Mouse (Mus musculus) liver, adult 2 months (tissue): ENCODE measurements at regions not wholly inside any gene's neighbourhood (a gene's known extent, or its start where the extent isn't known, plus 50 kb on each side); places are given as distances from the start of the nearest gene placed in this dataset.

ENCODE experiments used
- CTCF ChIP-seq: fragments of 200-500 bp; IDR thresholded peaks from 2 replicates; pipeline ENCODE4 v1.5.1; 2011; ENCODE audit warnings: low read depth, low read length, control low read depth
- POLR2A ChIP-seq: fragments of 200-500 bp; IDR thresholded peaks from 2 replicates; pipeline ENCODE4 v1.6.1; 2011; ENCODE audit warnings: low read length, control low read depth; ENCODE audit not compliant: insufficient read depth; ENCODE audit errors: extremely low read depth

DNA sequence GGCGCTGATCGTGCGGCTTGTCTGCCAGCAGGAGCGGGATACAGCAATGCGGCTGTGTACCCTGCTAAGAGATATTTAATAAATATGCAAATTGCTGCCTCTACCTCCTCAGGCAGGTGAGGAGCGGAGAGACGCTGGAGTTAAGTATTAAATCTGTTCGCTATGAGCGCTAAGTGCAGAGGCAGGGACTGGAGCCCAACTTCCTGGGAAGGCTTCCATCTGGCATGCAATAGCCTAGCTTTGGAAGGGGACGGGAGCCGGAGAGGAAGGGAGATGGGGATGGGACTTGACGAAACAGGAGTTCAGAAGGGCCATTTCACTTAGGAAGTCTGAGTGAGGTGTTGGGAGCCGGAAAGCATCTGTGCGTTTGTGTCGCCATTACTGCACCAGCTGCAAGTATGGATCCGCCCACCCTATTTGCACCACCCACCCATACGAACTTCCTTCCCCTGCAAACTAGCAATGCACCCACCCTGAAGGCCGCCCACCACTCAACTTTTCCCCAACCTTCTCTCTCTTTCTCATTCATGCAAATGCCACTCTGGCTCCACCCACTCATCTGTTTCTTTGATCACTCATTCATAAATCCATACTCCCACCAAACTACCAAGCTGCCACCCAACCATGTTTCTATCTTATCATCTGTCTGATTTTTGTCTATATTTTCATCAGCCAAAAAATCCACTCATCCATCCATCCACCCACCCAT, 51.5 kb upstream of the Igsf21 start:
- TF ChIP-seq CTCF (no peak), POLR2A (no peak)
